Mouse (Mus musculus): ENCODE data around the gene Gm21974. TPM values are rescaled to one million over a fixed set of nuclear protein-coding genes. Genes with fewer than 3 reads are reported as not detected.

The Gm21974 gene
- polyA plus RNA-seq, 1 experiment from 2014 or later: not detected

DNA sequence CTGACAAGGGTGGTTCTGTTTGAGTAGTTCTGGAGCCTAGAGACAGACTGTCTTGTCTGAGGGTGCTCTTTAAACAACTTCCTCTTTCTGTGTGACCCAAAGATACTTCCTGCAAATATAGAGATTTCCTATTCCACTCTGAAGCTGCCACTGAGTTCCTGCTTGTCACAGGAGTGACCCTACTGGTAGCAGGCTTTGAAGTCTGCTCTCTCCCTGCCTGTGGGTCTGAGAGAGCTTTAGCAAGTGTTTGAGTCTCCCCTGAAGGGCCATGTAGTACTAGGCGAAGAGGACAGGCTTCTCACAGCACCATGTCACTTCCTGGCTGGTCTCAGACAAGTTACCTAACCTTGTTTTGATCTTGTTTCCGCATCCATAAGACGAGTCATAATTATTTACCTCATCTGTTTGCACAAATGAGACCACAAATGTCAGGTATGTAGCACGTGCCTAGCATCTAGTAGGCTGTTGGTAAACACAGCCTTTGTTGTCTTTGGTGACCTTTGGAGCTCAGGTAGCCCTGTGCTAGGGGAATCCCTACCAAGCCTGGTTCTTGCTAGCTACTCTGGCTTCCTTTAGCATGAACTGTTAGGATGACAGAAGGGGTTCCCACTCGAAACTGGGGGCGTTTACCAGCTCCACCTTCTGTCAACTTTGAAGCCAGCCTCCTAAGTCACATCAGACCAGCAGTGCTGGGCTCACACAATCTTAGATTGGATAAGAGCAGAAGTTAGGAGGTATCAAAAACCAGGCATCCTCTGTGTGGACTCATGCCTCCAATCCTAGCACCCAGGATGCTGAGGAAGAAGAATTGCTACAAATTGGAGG is 27.4 kb upstream of the Gm21974 start:
- no peak overlapping the region for H3K4me3 ChIP-seq (ENCODE audit: low read length)
- ATAC-seq (ENCODE audit: low FRiP score, low TSS enrichment): no peak
- H3K4me2 ChIP-seq (replicated peaks; ENCODE audit: low read depth, low read length): no peak overlapping the region
- no peak overlapping the region for H3K9ac ChIP-seq (ENCODE audit: low read depth, low read length)
- H3K27me3 ChIP-seq (ENCODE audit: control insufficient read depth, insufficient read depth, low read length): no peaks in the 10 kb centered on the region
- WGBS: 88% methylated on average over 6 of the region's 6 CpGs
- H3K9me3 ChIP-seq (ENCODE audit: control insufficient read depth, low read length): no peaks in the 10 kb centered on the region
- H3K36me3 ChIP-seq (ENCODE audit: control insufficient read depth, insufficient read depth, low read length): peaks cover 57% of the 10 kb centered on the region
- H3K4me1 ChIP-seq (ENCODE audit: control insufficient read depth, insufficient read depth, low read length): peaks cover 15% of the 10 kb centered on the region
- H3K27ac ChIP-seq (ENCODE audit: low read depth, low read length): no peak overlapping the region

DNA sequence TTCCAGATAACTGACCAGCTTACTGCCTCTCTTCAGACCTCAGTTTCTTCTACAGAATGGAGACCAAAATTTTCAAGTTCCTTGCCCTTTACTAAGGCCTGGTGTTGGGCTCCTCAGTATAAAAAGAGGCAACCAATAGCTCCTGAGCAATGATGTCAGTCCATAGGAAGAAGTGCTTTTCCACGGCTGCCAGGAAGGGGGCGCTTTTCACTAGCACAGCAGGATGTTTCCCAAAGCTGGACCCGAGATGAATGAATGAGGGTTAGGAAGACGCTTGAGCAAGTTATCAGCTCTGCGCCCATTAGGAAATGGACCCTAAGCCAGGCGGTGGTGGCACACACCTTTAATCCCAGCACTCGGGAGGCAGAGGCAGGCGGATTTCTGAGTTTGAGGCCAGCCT is 26.3 kb upstream of the Gm21974 start:
- ATAC-seq (ENCODE audit: low FRiP score, low TSS enrichment): no peak
- no peaks in the 10 kb centered on the region for H3K9me3 ChIP-seq (ENCODE audit: control insufficient read depth, low read length)
- no peak overlapping the region for H3K4me2 ChIP-seq (replicated peaks; ENCODE audit: low read depth, low read length)
- H3K27me3 ChIP-seq (ENCODE audit: control insufficient read depth, insufficient read depth, low read length): no peaks in the 10 kb centered on the region
- no peak overlapping the region for H3K27ac ChIP-seq (ENCODE audit: low read depth, low read length)
- H3K36me3 ChIP-seq (ENCODE audit: control insufficient read depth, insufficient read depth, low read length): peaks cover 62% of the 10 kb centered on the region
- WGBS: 68% methylated on average over 8 of the region's 8 CpGs
- H3K4me1 ChIP-seq (ENCODE audit: control insufficient read depth, insufficient read depth, low read length): peaks cover 13% of the 10 kb centered on the region
- H3K4me3 ChIP-seq (ENCODE audit: low read length): no peak overlapping the region
- H3K9ac ChIP-seq (ENCODE audit: low read depth, low read length): no peak overlapping the region

DNA sequence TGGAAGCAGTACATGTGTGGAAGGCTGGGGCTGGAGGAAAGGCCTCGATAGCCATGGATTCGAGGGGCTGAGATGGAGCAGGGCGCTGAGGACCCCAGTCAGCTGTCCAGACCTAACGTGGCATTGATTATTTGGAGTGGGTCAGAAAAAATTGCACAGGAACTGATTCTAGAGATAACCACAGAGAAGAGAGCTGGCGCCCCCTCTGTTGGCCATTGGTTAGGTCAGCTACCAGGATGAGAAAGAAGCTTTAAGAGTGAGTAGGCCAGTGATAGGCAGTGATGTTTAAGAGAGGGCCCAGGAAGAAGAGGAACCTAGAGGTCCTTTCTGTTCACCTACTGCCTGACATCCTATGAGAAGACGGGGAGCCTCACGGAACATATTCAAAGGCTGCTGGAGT is 24.0 kb upstream of the Gm21974 start:
- H3K9ac ChIP-seq (ENCODE audit: low read depth, low read length): no peak overlapping the region
- no peaks in the 10 kb centered on the region; the same call in 1 of the 2 replicates for H3K4me1 ChIP-seq (ENCODE audit: control insufficient read depth, insufficient read depth, low read length)
- H3K9me3 ChIP-seq (ENCODE audit: control insufficient read depth, low read length): no peaks in the 10 kb centered on the region
- H3K27ac ChIP-seq (ENCODE audit: low read depth, low read length): no peak overlapping the region
- H3K36me3 ChIP-seq (ENCODE audit: control insufficient read depth, insufficient read depth, low read length): peaks cover 61% of the 10 kb centered on the region
- ATAC-seq (ENCODE audit: low FRiP score, low TSS enrichment): no peak
- WGBS: 81% methylated on average over 7 of the region's 7 CpGs
- no peak overlapping the region for H3K4me2 ChIP-seq (replicated peaks; ENCODE audit: low read depth, low read length)
- no peak overlapping the region for H3K4me3 ChIP-seq (ENCODE audit: low read length)
- no peaks in the 10 kb centered on the region for H3K27me3 ChIP-seq (ENCODE audit: control insufficient read depth, insufficient read depth, low read length)

DNA sequence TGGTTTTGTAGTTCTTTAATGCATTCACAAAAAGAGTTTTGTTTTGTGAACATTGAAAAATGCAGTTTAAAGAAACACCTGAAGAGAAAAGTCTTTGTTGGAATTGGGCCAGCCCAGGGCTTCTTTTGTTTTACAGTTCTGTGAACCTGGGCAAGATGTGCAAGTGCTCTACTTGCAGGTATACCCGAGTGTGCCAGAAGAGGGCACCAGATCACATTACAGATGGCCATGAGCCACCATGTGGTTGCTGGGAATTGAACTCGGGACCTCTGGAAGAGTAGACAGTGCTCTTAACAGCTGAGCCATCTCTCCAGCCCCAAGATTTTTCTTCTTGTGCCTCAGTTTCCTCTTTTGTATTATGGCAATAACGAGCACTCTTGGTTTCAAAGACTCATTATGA is 22.9 kb upstream of the Gm21974 start:
- ATAC-seq (ENCODE audit: low FRiP score, low TSS enrichment): no peak
- Histone ChIP-seq H3K4me1 (ENCODE audit: control insufficient read depth, insufficient read depth, low read length) (peaks cover 1% of the 10 kb centered on the region; the same call in 1 of the 2 replicates), H3K9ac (ENCODE audit: low read depth, low read length) (no peak overlapping the region), H3K4me2 (replicated peaks; ENCODE audit: low read depth, low read length) (no peak overlapping the region), H3K36me3 (ENCODE audit: control insufficient read depth, insufficient read depth, low read length) (peaks cover 53% of the 10 kb centered on the region), H3K9me3 (ENCODE audit: control insufficient read depth, low read length) (no peaks in the 10 kb centered on the region), H3K4me3 (ENCODE audit: low read length) (no peak overlapping the region), H3K27me3 (ENCODE audit: control insufficient read depth, insufficient read depth, low read length) (no peaks in the 10 kb centered on the region), H3K27ac (ENCODE audit: low read depth, low read length) (no peak overlapping the region)
- WGBS: 58% methylated on average over 3 of the region's 3 CpGs

DNA sequence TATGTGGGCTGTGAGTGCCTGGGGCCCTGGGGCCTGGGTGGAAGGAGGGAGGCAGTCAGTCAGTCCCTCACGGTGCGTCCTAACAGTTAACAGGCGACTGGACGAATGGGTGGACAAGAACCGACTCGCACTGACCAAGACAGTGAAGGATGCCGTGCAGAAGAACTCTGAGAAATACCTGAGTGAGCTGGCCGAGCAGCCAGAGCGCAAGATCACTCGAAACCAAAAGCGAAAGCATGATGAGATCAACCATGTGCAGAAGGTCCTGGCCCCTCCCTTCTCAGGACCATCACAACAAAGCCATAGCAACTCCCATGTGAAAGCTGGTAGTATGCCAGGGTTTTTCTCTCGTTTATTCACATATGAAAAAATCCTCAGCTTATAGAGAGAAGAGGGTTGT is 20.0 kb upstream of the Gm21974 start:
- Histone ChIP-seq H3K4me3 (ENCODE audit: low read length) (no peak overlapping the region), H3K9me3 (ENCODE audit: control insufficient read depth, low read length) (no peaks in the 10 kb centered on the region), H3K9ac (ENCODE audit: low read depth, low read length) (no peak overlapping the region), H3K27me3 (ENCODE audit: control insufficient read depth, insufficient read depth, low read length) (no peaks in the 10 kb centered on the region), H3K4me2 (replicated peaks; ENCODE audit: low read depth, low read length) (no peak overlapping the region), H3K36me3 (ENCODE audit: control insufficient read depth, insufficient read depth, low read length) (peaks cover 32% of the 10 kb centered on the region), H3K4me1 (ENCODE audit: control insufficient read depth, insufficient read depth, low read length) (peaks cover 11% of the 10 kb centered on the region; the same call in 1 of the 2 replicates), H3K27ac (ENCODE audit: low read depth, low read length) (no peak overlapping the region)
- ATAC-seq (ENCODE audit: low FRiP score, low TSS enrichment): no peak
- 93% methylated on average over 12 of the region's 12 CpGs for WGBS

DNA sequence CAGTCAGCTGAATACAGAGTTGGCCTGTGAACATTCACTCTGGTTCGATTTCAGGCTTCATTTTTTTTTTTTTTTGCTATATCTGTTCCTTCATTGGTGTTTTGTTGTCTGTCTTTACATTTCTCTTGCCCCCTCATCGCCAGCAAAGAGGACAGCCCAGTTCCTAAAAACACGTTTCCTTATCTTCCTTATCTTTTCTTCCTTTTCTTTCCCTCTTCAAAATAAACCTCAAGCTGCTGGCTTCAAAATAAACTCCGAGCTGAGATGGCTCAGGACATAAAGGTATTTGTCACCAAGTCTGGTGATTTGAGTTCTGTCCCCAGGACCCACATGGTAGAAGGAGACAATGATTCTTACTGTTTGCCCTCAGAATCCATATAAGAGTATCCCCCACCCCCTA is 17.7 kb upstream of the Gm21974 start:
- peak overlapping the region; percentile 61 for H3K4me2 ChIP-seq (replicated peaks; ENCODE audit: low read depth, low read length)
- peak overlapping the region; percentile 79 for H3K9ac ChIP-seq (ENCODE audit: low read depth, low read length)
- 22% methylated on average over 4 of the region's 4 CpGs for WGBS
- no peak for ATAC-seq (ENCODE audit: low FRiP score, low TSS enrichment)
- H3K27me3 ChIP-seq (ENCODE audit: control insufficient read depth, insufficient read depth, low read length): no peaks in the 10 kb centered on the region
- H3K4me3 ChIP-seq (ENCODE audit: low read length): peak overlapping the region; percentile 84
- H3K9me3 ChIP-seq (ENCODE audit: control insufficient read depth, low read length): no peaks in the 10 kb centered on the region
- peaks cover 11% of the 10 kb centered on the region; the same call in 1 of the 2 replicates for H3K4me1 ChIP-seq (ENCODE audit: control insufficient read depth, insufficient read depth, low read length)
- H3K36me3 ChIP-seq (ENCODE audit: control insufficient read depth, insufficient read depth, low read length): peaks cover 46% of the 10 kb centered on the region
- H3K27ac ChIP-seq (ENCODE audit: low read depth, low read length): no peak overlapping the region

DNA sequence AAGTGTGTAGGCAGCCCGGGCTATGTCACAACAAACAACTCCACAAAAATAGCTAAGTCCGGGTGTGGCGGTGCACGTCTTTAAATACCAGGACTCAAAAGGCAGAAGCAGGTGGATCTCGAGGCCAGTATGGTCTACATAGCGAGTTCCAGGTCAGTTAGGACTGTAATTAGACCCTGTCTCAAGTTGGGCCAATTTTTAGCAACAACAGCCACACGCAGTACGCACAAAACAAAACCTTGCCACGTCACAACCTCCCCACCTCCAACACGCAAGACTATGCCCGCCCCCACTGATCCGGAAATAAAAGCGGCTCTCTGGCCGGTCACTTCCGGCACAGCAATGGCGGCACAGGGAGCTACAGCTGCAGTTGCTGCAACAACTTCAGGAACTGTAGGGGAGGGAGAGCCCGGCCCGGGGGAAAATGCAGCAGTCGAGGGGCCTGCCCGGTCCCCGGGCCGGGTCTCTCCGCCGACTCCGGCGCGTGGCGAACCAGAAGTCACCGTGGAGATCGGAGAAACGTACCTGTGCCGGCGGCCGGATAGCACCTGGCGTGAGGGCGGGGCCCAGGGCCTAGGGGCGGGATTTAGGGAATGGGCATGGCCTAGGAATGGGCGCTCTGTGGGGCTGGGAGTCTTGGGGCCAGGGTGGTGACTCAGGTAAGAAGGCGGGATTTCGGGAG is 17.1 kb upstream of the Gm21974 start, which contains the start of gene Kat8:
Kat8 (plus strand) TSS at position 327 of the 682 bp plus-strand sequence.
- 2% methylated on average over 40 of the region's 40 CpGs for WGBS
- no peaks in the 10 kb centered on the region for H3K27me3 ChIP-seq (ENCODE audit: control insufficient read depth, insufficient read depth, low read length)
- peaks cover 11% of the 10 kb centered on the region; the same call in 1 of the 2 replicates for H3K4me1 ChIP-seq (ENCODE audit: control insufficient read depth, insufficient read depth, low read length)
- H3K9me3 ChIP-seq (ENCODE audit: control insufficient read depth, low read length): no peaks in the 10 kb centered on the region
- H3K36me3 ChIP-seq (ENCODE audit: control insufficient read depth, insufficient read depth, low read length): peaks cover 47% of the 10 kb centered on the region
- peak within 1 kb of the TSS; percentile 84 for H3K4me3 ChIP-seq (ENCODE audit: low read length)
- peak; percentile 95 for ATAC-seq (ENCODE audit: low FRiP score, low TSS enrichment)
- H3K9ac ChIP-seq (ENCODE audit: low read depth, low read length): peak within 1 kb of the TSS; percentile 79
- peak within 1 kb of the TSS; percentile 80; the same call in 1 of the 2 replicates for H3K27ac ChIP-seq (ENCODE audit: low read depth, low read length)
- H3K4me2 ChIP-seq (replicated peaks; ENCODE audit: low read depth, low read length): peak within 1 kb of the TSS; percentile 61

DNA sequence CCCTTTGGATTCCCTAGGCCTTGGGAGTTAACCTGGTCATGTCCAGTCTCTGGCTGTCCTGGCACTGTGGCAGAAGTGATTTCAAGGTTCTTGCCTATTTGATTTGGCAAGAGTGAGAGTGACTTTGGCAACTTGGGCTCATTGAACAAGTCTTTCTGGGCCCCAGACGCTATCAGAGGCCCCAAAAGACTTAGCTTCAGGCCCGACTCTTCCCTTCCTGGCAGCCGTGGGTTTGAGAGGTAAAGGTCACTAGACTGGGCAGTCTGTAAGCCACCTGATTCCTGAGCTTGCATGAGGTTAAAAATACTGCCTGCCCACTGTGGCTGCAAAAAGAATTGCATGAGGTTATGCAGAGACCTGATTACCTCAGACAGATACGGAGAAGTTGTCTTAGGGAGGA is 13.4 kb upstream of the Gm21974 start:
- WGBS: 87% methylated on average over 4 of the region's 4 CpGs
- Histone ChIP-seq H3K36me3 (ENCODE audit: control insufficient read depth, insufficient read depth, low read length) (peaks cover 48% of the 10 kb centered on the region), H3K27ac (ENCODE audit: low read depth, low read length) (no peak overlapping the region)

DNA sequence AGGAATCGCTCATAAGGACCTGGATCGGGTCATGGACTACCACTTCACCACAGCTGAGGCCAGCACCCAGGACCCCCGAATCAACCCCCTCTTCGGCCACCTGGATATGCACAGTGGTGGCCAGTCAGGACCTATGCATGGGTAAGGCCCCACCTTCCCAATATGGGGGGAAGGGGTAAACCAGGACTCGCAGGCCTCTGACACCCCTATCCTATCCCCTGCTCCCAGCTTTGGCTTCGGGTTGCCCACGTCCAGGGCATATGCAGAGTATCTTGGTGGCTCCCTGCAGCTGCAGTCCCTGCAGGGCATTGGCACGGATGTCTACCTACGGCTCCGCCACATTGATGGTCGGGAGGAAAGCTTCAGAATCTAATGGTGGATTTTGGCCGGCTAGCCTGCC is 12.7 kb upstream of the Gm21974 start:
- no peaks in the 10 kb centered on the region for H3K9me3 ChIP-seq (ENCODE audit: control insufficient read depth, low read length)
- H3K27me3 ChIP-seq (ENCODE audit: control insufficient read depth, insufficient read depth, low read length): no peaks in the 10 kb centered on the region
- 94% methylated on average over 12 of the region's 12 CpGs for WGBS
- H3K27ac ChIP-seq (ENCODE audit: low read depth, low read length): no peak overlapping the region
- no peak overlapping the region for H3K4me3 ChIP-seq (ENCODE audit: low read length)
- H3K36me3 ChIP-seq (ENCODE audit: control insufficient read depth, insufficient read depth, low read length): peaks cover 48% of the 10 kb centered on the region
- H3K4me2 ChIP-seq (replicated peaks; ENCODE audit: low read depth, low read length): no peak overlapping the region
- ATAC-seq (ENCODE audit: low FRiP score, low TSS enrichment): no peak
- no peak overlapping the region for H3K9ac ChIP-seq (ENCODE audit: low read depth, low read length)
- H3K4me1 ChIP-seq (ENCODE audit: control insufficient read depth, insufficient read depth, low read length): peaks cover 15% of the 10 kb centered on the region

More for the DNA sequence above, 13.4 kb upstream of the Gm21974 start:
- Histone ChIP-seq H3K9me3 (ENCODE audit: control insufficient read depth, low read length) (no peaks in the 10 kb centered on the region), H3K9ac (ENCODE audit: low read depth, low read length) (no peak overlapping the region), H3K4me3 (ENCODE audit: low read length) (no peak overlapping the region), H3K27me3 (ENCODE audit: control insufficient read depth, insufficient read depth, low read length) (no peaks in the 10 kb centered on the region), H3K4me1 (ENCODE audit: control insufficient read depth, insufficient read depth, low read length) (peaks cover 19% of the 10 kb centered on the region), H3K4me2 (replicated peaks; ENCODE audit: low read depth, low read length) (no peak overlapping the region)
- ATAC-seq (ENCODE audit: low FRiP score, low TSS enrichment): no peak

All from kidney, embryonic 14.5 days (tissue).